Mouse (Mus musculus): ENCODE results near the gene Casc1. TPM values are rescaled to one million over a fixed set of nuclear protein-coding genes. Genes with fewer than 3 reads are reported as not detected.

Casc1 gene
- polyA plus RNA-seq, 1 experiment from 2014 or later = 4.4 TPM

- Histone ChIP-seq H3K9ac (no peak overlapping the region), H3K27me3 (peaks cover 7% of the 10 kb centered on the region; the same call in 1 of the 2 replicates), H3K36me3 (no peaks in the 10 kb centered on the region), H3K4me3 (replicated peaks) (no peak overlapping the region), H3K4me1 (peaks cover 20% of the 10 kb centered on the region), H3K4me2 (replicated peaks) (no peak overlapping the region), H3K9me3 (replicated peaks) (no peaks in the 10 kb centered on the region), H3K27ac (replicated peaks) (no peak overlapping the region)
- no peak for ATAC-seq (ENCODE audit: insufficient number of reproducible peaks, low FRiP score, low TSS enrichment, low read depth)
- WGBS = 78% methylated on average over 14 of the region's 14 CpGs
Observed at GRCm38 (mm10) chr6:145171892-145172606, 38.8 kb downstream of the Casc1 start.

- 59% methylated on average over 5 of the region's 5 CpGs for WGBS
- H3K27ac ChIP-seq (replicated peaks) = no peak overlapping the region
Observed at GRCm38 (mm10) chr6:145160581-145160980, 50.2 kb downstream of the Casc1 start.

GRCm38 (mm10) chr6:145158619-145159018 lies 52.2 kb downstream of the Casc1 start:
- Histone ChIP-seq H3K4me2 (replicated peaks) (no peak overlapping the region), H3K27me3 (no peaks in the 10 kb centered on the region), H3K9ac (no peak overlapping the region), H3K27ac (replicated peaks) (no peak overlapping the region), H3K4me1 (no peaks in the 10 kb centered on the region), H3K36me3 (no peaks in the 10 kb centered on the region), H3K9me3 (replicated peaks) (no peaks in the 10 kb centered on the region), H3K4me3 (replicated peaks) (no peak overlapping the region)
- WGBS = 65% methylated on average over 4 of the region's 4 CpGs
- ATAC-seq (ENCODE audit: insufficient number of reproducible peaks, low FRiP score, low TSS enrichment, low read depth) = no peak

More at GRCm38 (mm10) chr6:145160581-145160980, 50.2 kb downstream of the Casc1 start:
- H3K27me3 ChIP-seq = no peaks in the 10 kb centered on the region
- H3K9me3 ChIP-seq (replicated peaks) = no peaks in the 10 kb centered on the region
- no peak for ATAC-seq (ENCODE audit: insufficient number of reproducible peaks, low FRiP score, low TSS enrichment, low read depth)
- H3K9ac ChIP-seq = no peak overlapping the region
- no peaks in the 10 kb centered on the region for H3K36me3 ChIP-seq
- H3K4me2 ChIP-seq (replicated peaks) = no peak overlapping the region
- H3K4me1 ChIP-seq = no peaks in the 10 kb centered on the region
- no peak overlapping the region for H3K4me3 ChIP-seq (replicated peaks)

- no peaks in the 10 kb centered on the region for H3K36me3 ChIP-seq
- H3K4me3 ChIP-seq (replicated peaks) = no peak overlapping the region
Observed at GRCm38 (mm10) chr6:145149054-145149453, 61.8 kb downstream of the Casc1 start.

GRCm38 (mm10) chr6:145147716-145148115 lies 63.1 kb downstream of the Casc1 start:
- no peak for ATAC-seq (ENCODE audit: insufficient number of reproducible peaks, low FRiP score, low TSS enrichment, low read depth)
- no peak overlapping the region for H3K9ac ChIP-seq
- H3K4me1 ChIP-seq = no peaks in the 10 kb centered on the region
- no peaks in the 10 kb centered on the region for H3K27me3 ChIP-seq
- H3K27ac ChIP-seq (replicated peaks) = no peak overlapping the region
- H3K36me3 ChIP-seq = no peaks in the 10 kb centered on the region
- H3K4me3 ChIP-seq (replicated peaks) = no peak overlapping the region
- H3K9me3 ChIP-seq (replicated peaks) = no peaks in the 10 kb centered on the region
- WGBS = 85% methylated on average over 16 of the region's 16 CpGs
- no peak overlapping the region for H3K4me2 ChIP-seq (replicated peaks)

More at GRCm38 (mm10) chr6:145149054-145149453, 61.8 kb downstream of the Casc1 start:
- Histone ChIP-seq H3K9ac (no peak overlapping the region), H3K4me2 (replicated peaks) (no peak overlapping the region), H3K4me1 (no peaks in the 10 kb centered on the region), H3K27ac (replicated peaks) (no peak overlapping the region), H3K27me3 (no peaks in the 10 kb centered on the region), H3K9me3 (replicated peaks) (no peaks in the 10 kb centered on the region)
- WGBS = 36% methylated on average over 9 of the region's 9 CpGs
- no peak for ATAC-seq (ENCODE audit: insufficient number of reproducible peaks, low FRiP score, low TSS enrichment, low read depth)

- no peaks in the 10 kb centered on the region for H3K9me3 ChIP-seq (replicated peaks)
- no peaks in the 10 kb centered on the region for H3K36me3 ChIP-seq
- ATAC-seq (ENCODE audit: insufficient number of reproducible peaks, low FRiP score, low TSS enrichment, low read depth) = no peak
- no peak overlapping the region for H3K9ac ChIP-seq
- no peaks in the 10 kb centered on the region for H3K4me1 ChIP-seq
- H3K27me3 ChIP-seq = no peaks in the 10 kb centered on the region
- H3K27ac ChIP-seq (replicated peaks) = no peak overlapping the region
- WGBS = 68% methylated on average over 7 of the region's 7 CpGs
- no peak overlapping the region for H3K4me2 ChIP-seq (replicated peaks)
- H3K4me3 ChIP-seq (replicated peaks) = no peak overlapping the region
Observed at GRCm38 (mm10) chr6:145145173-145145572, 65.6 kb downstream of the Casc1 start.

GRCm38 (mm10) chr6:145141827-145142226 lies 69.0 kb downstream of the Casc1 start:
- no peaks in the 10 kb centered on the region for H3K9me3 ChIP-seq (replicated peaks)
- no peak overlapping the region for H3K27ac ChIP-seq (replicated peaks)
- no peaks in the 10 kb centered on the region for H3K4me1 ChIP-seq
- no peak for ATAC-seq (ENCODE audit: insufficient number of reproducible peaks, low FRiP score, low TSS enrichment, low read depth)
- no peak overlapping the region for H3K4me2 ChIP-seq (replicated peaks)
- H3K9ac ChIP-seq = no peak overlapping the region
- no peak overlapping the region for H3K4me3 ChIP-seq (replicated peaks)
- H3K36me3 ChIP-seq = no peaks in the 10 kb centered on the region
- no peaks in the 10 kb centered on the region for H3K27me3 ChIP-seq
- WGBS = 86% methylated on average over 12 of the region's 12 CpGs

- WGBS = 63% methylated on average over 11 of the region's 11 CpGs
- Histone ChIP-seq H3K9me3 (replicated peaks) (no peaks in the 10 kb centered on the region), H3K9ac (no peak overlapping the region), H3K36me3 (no peaks in the 10 kb centered on the region), H3K4me3 (replicated peaks) (no peak overlapping the region), H3K4me2 (replicated peaks) (no peak overlapping the region), H3K27ac (replicated peaks) (no peak overlapping the region), H3K27me3 (no peaks in the 10 kb centered on the region), H3K4me1 (no peaks in the 10 kb centered on the region)
- no peak for ATAC-seq (ENCODE audit: insufficient number of reproducible peaks, low FRiP score, low TSS enrichment, low read depth)
Observed at GRCm38 (mm10) chr6:145140706-145141105, 70.1 kb downstream of the Casc1 start.

GRCm38 (mm10) chr6:145139776-145140475 lies 70.9 kb downstream of the Casc1 start:
- Histone ChIP-seq H3K4me2 (replicated peaks) (no peak overlapping the region), H3K36me3 (no peaks in the 10 kb centered on the region), H3K9me3 (replicated peaks) (no peaks in the 10 kb centered on the region), H3K27ac (replicated peaks) (no peak overlapping the region), H3K27me3 (no peaks in the 10 kb centered on the region), H3K4me3 (replicated peaks) (no peak overlapping the region), H3K9ac (no peak overlapping the region), H3K4me1 (no peaks in the 10 kb centered on the region)
- 71% methylated on average over 11 of the region's 11 CpGs for whole genome bisulfite sequencing
- ATAC-seq (ENCODE audit: insufficient number of reproducible peaks, low FRiP score, low TSS enrichment, low read depth) = no peak

GRCm38 (mm10) chr6:145139236-145139635 lies 71.6 kb downstream of the Casc1 start:
- no peak for ATAC-seq (ENCODE audit: insufficient number of reproducible peaks, low FRiP score, low TSS enrichment, low read depth)
- Histone ChIP-seq H3K9ac (no peak overlapping the region), H3K4me2 (replicated peaks) (no peak overlapping the region), H3K4me1 (no peaks in the 10 kb centered on the region), H3K27me3 (no peaks in the 10 kb centered on the region), H3K4me3 (replicated peaks) (no peak overlapping the region), H3K9me3 (replicated peaks) (no peaks in the 10 kb centered on the region), H3K27ac (replicated peaks) (no peak overlapping the region), H3K36me3 (no peaks in the 10 kb centered on the region)
- WGBS = 81% methylated on average over 13 of the region's 13 CpGs

- no peaks in the 10 kb centered on the region for H3K27me3 ChIP-seq
- no peak overlapping the region for H3K4me3 ChIP-seq (replicated peaks)
- H3K36me3 ChIP-seq = no peaks in the 10 kb centered on the region
- ATAC-seq (ENCODE audit: insufficient number of reproducible peaks, low FRiP score, low TSS enrichment, low read depth) = no peak
- no peaks in the 10 kb centered on the region for H3K4me1 ChIP-seq
- no peak overlapping the region for H3K27ac ChIP-seq (replicated peaks)
- H3K9ac ChIP-seq = no peak overlapping the region
- H3K4me2 ChIP-seq (replicated peaks) = no peak overlapping the region
- 86% methylated on average over 5 of the region's 5 CpGs for WGBS
- no peaks in the 10 kb centered on the region for H3K9me3 ChIP-seq (replicated peaks)
Observed at GRCm38 (mm10) chr6:145136831-145137230, 74.0 kb downstream of the Casc1 start.
